Mouse (Mus musculus) myocyte (in vitro differentiated cells): ENCODE measurements around the gene Angptl4. TPM values are rescaled to one million over a fixed set of nuclear protein-coding genes. Genes with fewer than 3 reads are reported as not detected.

Experiments used
- H3K27me3 ChIP-seq: one replicate; pipeline ENCODE4 v1.6.1; 2011; ENCODE audit not compliant: control insufficient read depth, insufficient read depth, insufficient read length
- H3K36me3 ChIP-seq: one replicate; pipeline ENCODE4 v1.6.1; 2011; ENCODE audit not compliant: control insufficient read depth, insufficient read depth
- H3K4me2 ChIP-seq: one replicate; pipeline ENCODE4 v1.6.1; 2011; ENCODE audit warnings: low read depth, control low read depth
- H3K4me3 ChIP-seq: one replicate; pipeline ENCODE4 v1.5.1; 2011; ENCODE audit warnings: mild to moderate bottlenecking, control low read depth, moderate library complexity
- H3K79me2 ChIP-seq: one replicate; pipeline ENCODE4 v1.6.1; 2011; ENCODE audit not compliant: control insufficient read depth, insufficient read depth
- H3ac ChIP-seq: one replicate; pipeline ENCODE4 v1.6.1; 2011; ENCODE audit not compliant: control insufficient read depth, insufficient read length
- CEBPB ChIP-seq: IDR thresholded peaks from 2 replicates; pipeline ENCODE4 v1.6.1; 2011; ENCODE audit warnings: mild to moderate bottlenecking, moderate library complexity; ENCODE audit not compliant: poor library complexity, insufficient read depth, severe bottlenecking
- E2F4 ChIP-seq: IDR thresholded peaks from one replicate; pipeline ENCODE4 v1.6.1; 2011; ENCODE audit warnings: mild to moderate bottlenecking, control low read depth, moderate library complexity; ENCODE audit not compliant: insufficient read depth
- MAX ChIP-seq: IDR thresholded peaks from one replicate; pipeline ENCODE4 v1.6.1; 2011; ENCODE audit warnings: low read depth, mild to moderate bottlenecking, control low read depth
- MYOD1 ChIP-seq, 3 experiments: IDR thresholded peaks; one replicate each; pipeline ENCODE4 v1.6.1; 2011; ENCODE audit warnings: control low read depth in 2 of 3, low read depth in 2 of 3, mild to moderate bottlenecking in 2 of 3, moderate library complexity in 1 of 3; ENCODE audit not compliant: insufficient read length in 2 of 3, control insufficient read depth in 1 of 3
- MYOG ChIP-seq, 3 experiments: IDR thresholded peaks; one replicate each; pipeline ENCODE4 v1.6.1; 2011; ENCODE audit warnings: control low read depth in 2 of 3, low read depth in 2 of 3, mild to moderate bottlenecking in 2 of 3; ENCODE audit not compliant: insufficient read length in 2 of 3, control insufficient read depth in 1 of 3, insufficient read depth in 1 of 3
- POLR2A ChIP-seq: IDR thresholded peaks from one replicate; pipeline ENCODE4 v1.6.1; 2011; ENCODE audit warnings: low read depth, mild to moderate bottlenecking, control low read depth, moderate library complexity; ENCODE audit not compliant: insufficient read length
- POLR2AphosphoS2 ChIP-seq: IDR thresholded peaks from one replicate; pipeline ENCODE4 v1.6.1; 2011; ENCODE audit warnings: low read depth, control low read depth; ENCODE audit not compliant: insufficient read length
- REST ChIP-seq: IDR thresholded peaks from one replicate; pipeline ENCODE4 v1.6.1; 2011; ENCODE audit warnings: mild to moderate bottlenecking, control low read depth, moderate library complexity; ENCODE audit not compliant: insufficient read depth, insufficient read length
- SRF ChIP-seq: IDR thresholded peaks from one replicate; pipeline ENCODE4 v1.6.1; 2011; ENCODE audit warnings: low read depth; ENCODE audit not compliant: control insufficient read depth, insufficient read length
- TCF12 ChIP-seq: IDR thresholded peaks from one replicate; pipeline ENCODE4 v1.6.1; 2011; ENCODE audit warnings: mild to moderate bottlenecking, control low read depth; ENCODE audit not compliant: poor library complexity, insufficient read depth, severe bottlenecking
- TCF3 ChIP-seq: IDR thresholded peaks from one replicate; pipeline ENCODE4 v1.6.1; 2011; ENCODE audit warnings: low read depth, control low read depth; ENCODE audit not compliant: insufficient read length
- USF1 ChIP-seq: IDR thresholded peaks from one replicate; pipeline ENCODE4 v1.6.1; 2011; ENCODE audit warnings: low read depth, mild to moderate bottlenecking, control low read depth, moderate library complexity
- polyA plus RNA-seq: library from polyadenylated mRNA; unstranded; fragments of >200 nt; fragmentation: generic; extraction: Trizol; gene quantifications from one replicate; pipeline ENCODE4 v1.2.1, GENCODE M21; 2012; ENCODE audit warnings: missing spikeins

Gene Angptl4
- polyA plus RNA-seq, 1 experiment, result 42.8 TPM

DNA sequence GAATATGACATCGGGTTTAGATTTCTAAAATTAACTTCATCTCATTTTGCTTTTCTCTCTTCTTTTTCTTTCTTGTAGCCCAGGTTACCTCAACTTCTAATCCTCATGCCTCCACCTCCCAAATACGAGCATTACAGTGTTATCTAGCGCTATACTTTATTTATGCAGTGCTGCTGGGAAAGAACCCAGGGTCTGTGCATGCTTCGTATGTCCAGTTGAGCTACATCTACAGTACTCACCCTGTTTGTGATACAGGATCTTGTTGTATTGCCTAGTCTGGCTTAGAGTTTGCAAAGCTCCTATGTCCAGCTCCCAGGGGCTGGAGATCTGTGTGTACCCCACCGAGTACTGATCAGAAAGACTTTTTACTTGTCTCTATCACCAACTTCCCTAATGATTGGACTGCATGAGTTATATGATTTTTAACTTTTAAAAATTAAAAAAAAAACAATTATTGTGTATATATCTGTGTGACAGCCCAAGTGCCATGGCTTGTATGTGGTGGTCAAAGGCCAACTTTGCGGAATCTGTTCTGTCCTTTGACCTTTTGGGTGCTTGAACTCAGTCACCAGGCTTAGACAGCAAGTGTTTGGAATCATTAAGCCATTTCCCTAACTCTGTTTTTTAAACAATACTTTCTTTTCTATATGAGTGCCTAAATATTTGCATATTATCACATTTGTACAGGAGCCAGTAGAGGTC, 7.6 kb downstream of the Angptl4 start:
- H3K4me2 ChIP-seq, result no peak overlapping the region

DNA sequence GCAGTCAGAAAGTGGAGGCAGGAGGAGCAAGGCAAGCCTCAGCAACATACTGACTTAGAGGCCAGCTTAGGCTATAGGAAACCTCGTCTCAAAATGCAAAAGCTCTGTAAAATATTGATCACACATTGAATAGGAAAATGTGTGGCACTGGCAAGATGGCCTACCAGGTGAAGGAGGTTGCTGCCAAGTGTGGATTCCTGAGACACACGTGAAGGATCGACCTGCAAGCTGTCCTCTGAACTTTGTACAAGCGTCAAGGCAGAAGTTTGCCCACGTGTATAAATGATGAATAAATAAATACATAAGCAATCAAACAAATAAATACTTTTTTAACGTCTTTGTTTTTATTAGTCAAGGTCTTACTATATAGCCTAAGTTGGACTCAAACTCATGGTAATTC, 8.2 kb downstream of the Angptl4 start:
- Histone ChIP-seq H3K4me2 (no peak overlapping the region), H3K4me3 (no peak overlapping the region), H3K79me2 (no peaks in the 10 kb centered on the region), H3K27me3 (no peaks in the 10 kb centered on the region), H3ac (no peak overlapping the region), H3K36me3 (peaks cover 21% of the 10 kb centered on the region)
- TF ChIP-seq TCF3 (no peak), MYOG (IDR thresholded peaks at IDR 0.05; ENCODE audit: control insufficient read depth in 1 of 3, insufficient read depth in 1 of 3, insufficient read length in 2 of 3, low read depth in 2 of 3) (no peak), SRF (no peak), REST (no peak), POLR2AphosphoS2 (no peak), CEBPB (no peak), TCF12 (no peak)

More for the DNA sequence above, 7.6 kb downstream of the Angptl4 start:
- Histone ChIP-seq H3K79me2 (no peaks in the 10 kb centered on the region), H3K36me3 (peaks cover 21% of the 10 kb centered on the region), H3K4me3 (no peak overlapping the region), H3ac (no peak overlapping the region), H3K27me3 (no peaks in the 10 kb centered on the region)
- TF ChIP-seq POLR2A (no peak), TCF3 (no peak), E2F4 (no peak), POLR2AphosphoS2 (no peak), SRF (no peak), MYOG (IDR thresholded peaks at IDR 0.05; ENCODE audit: control insufficient read depth in 1 of 3, insufficient read depth in 1 of 3, insufficient read length in 2 of 3, low read depth in 2 of 3) (no peak), CEBPB (no peak), USF1 (no peak), TCF12 (no peak), MYOD1 (IDR thresholded peaks at IDR 0.05; ENCODE audit: control insufficient read depth in 1 of 3, insufficient read length in 2 of 3, low read depth in 2 of 3) (no peak)

DNA sequence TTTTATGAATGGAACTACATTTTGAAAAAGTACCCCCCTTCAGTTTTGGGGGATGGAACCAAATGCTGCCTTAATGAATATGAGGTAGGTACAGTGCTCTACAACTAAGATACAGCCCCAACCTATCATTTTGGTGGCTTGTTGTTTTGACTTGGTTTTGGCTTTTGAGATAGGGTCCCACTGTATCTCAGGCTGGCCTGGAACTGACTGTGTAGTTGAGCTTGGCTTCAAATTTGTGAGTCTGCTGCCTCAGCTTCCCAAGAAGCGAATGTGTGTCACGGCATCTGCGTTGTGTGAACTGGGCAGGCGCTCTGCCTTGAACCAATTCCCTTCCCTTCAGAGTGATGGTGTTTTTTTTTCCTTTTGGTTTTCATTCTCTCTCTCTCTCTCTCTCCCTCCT, 10.0 kb downstream of the Angptl4 start:
- no peak overlapping the region for H3K4me2 ChIP-seq
- H3ac ChIP-seq, result no peak overlapping the region
- no peak overlapping the region for H3K4me3 ChIP-seq
- H3K36me3 ChIP-seq, result peaks cover 11% of the 10 kb centered on the region
- TF ChIP-seq USF1, result no peak
- no peak for TF ChIP-seq POLR2A
- no peak for TF ChIP-seq MAX
- no peak for TF ChIP-seq POLR2AphosphoS2
- no peak for TF ChIP-seq REST
- no peak for TF ChIP-seq TCF12
- TF ChIP-seq TCF3, result no peak
- TF ChIP-seq E2F4, result no peak
- TF ChIP-seq SRF, result no peak
- TF ChIP-seq CEBPB, result no peak
- TF ChIP-seq MYOD1 (IDR thresholded peaks at IDR 0.05; ENCODE audit: control insufficient read depth in 1 of 3, insufficient read length in 2 of 3, low read depth in 2 of 3), result no peak
- no peak for TF ChIP-seq MYOG (IDR thresholded peaks at IDR 0.05; ENCODE audit: control insufficient read depth in 1 of 3, insufficient read depth in 1 of 3, insufficient read length in 2 of 3, low read depth in 2 of 3)
- no peaks in the 10 kb centered on the region for H3K79me2 ChIP-seq
- no peaks in the 10 kb centered on the region for H3K27me3 ChIP-seq

DNA sequence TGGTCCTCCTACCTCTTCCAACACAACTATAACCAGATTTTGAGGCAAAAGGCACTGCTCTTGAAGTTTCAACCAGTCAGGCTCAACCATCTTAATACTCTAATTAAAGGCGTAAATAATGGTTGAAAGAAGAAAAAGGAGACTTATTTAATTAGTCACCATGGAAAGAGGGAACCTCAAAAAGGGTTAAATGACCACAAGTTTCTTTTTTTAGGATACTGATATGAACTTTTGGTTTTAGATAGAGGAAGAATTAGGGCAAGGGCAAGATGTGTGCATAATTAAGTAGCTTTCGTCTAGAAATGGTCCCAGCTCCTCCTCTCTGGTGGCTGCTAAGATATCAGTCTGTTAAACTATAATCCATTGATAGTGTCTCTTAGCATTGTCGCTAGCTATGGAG, 15.2 kb downstream of the Angptl4 start:
- Histone ChIP-seq H3ac (no peak overlapping the region), H3K79me2 (no peaks in the 10 kb centered on the region), H3K4me2 (no peak overlapping the region), H3K27me3 (no peaks in the 10 kb centered on the region), H3K36me3 (no peaks in the 10 kb centered on the region), H3K4me3 (no peak overlapping the region)
- TF ChIP-seq E2F4, result no peak
- TF ChIP-seq MAX, result no peak
- TF ChIP-seq TCF3, result no peak
- TF ChIP-seq CEBPB, result no peak
- TF ChIP-seq REST, result no peak
- no peak for TF ChIP-seq POLR2A
- no peak for TF ChIP-seq POLR2AphosphoS2
- TF ChIP-seq MYOG (IDR thresholded peaks at IDR 0.05; ENCODE audit: control insufficient read depth in 1 of 3, insufficient read depth in 1 of 3, insufficient read length in 2 of 3, low read depth in 2 of 3), result no peak
- TF ChIP-seq SRF, result no peak
- no peak for TF ChIP-seq MYOD1 (IDR thresholded peaks at IDR 0.05; ENCODE audit: control insufficient read depth in 1 of 3, insufficient read length in 2 of 3, low read depth in 2 of 3)
- no peak for TF ChIP-seq TCF12
